Mouse (Mus musculus): ENCODE measurements at regions not wholly inside any gene's neighbourhood (a gene's known extent, or its start where the extent isn't known, plus 50 kb on each side); places are given as distances from the start of the nearest gene placed in this dataset.

DNA sequence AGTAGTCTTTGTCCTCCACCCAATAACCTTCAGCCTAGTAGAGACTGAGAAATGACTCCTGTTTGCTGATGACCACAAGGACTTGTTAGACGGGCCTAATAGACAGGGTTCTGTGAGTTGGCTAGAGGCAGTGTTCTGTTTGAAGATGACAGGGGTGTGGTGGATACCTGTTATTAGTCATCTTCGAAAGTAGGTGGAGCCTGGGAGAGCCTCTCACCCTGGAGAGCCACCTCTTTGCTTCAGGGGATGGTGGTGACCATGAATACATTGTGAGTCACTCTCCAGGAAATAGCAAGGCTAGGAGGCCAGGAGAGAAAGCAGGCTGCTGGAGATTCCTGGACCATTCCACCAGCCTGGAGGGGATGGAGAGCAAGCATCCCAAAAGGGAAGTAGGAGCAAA is 160.6 kb upstream of the Cpeb2 start:
- H3K4me3 ChIP-seq, result no peak overlapping the region
- H3K27me3 ChIP-seq (ENCODE audit: control insufficient read depth, insufficient read depth, low read length), result no peaks in the 10 kb centered on the region
- no peaks in the 10 kb centered on the region for H3K36me3 ChIP-seq (ENCODE audit: control insufficient read depth, insufficient read depth, low read length)
- no peak overlapping the region for H3K9ac ChIP-seq (ENCODE audit: low read depth, low read length)
- intact Hi-C loops (cut with DNase I), result no loop called here
- H3K4me1 ChIP-seq (ENCODE audit: control insufficient read depth, insufficient read depth, low read length), result no peaks in the 10 kb centered on the region
- no peaks in the 10 kb centered on the region for H3K79me2 ChIP-seq (replicated peaks; ENCODE audit: control insufficient read depth, insufficient read depth, low read length)
- no peak overlapping the region for H3K27ac ChIP-seq
- 75% methylated on average over 2 of the region's 2 CpGs for WGBS
- TF ChIP-seq CTCF (IDR thresholded peaks at IDR 0.05) (no peak), POLR2A (IDR thresholded peaks at IDR 0.05; ENCODE audit: insufficient read depth, low read depth, low read length) (no peak), EP300 (IDR thresholded peaks at IDR 0.05; ENCODE audit: insufficient read depth, low read depth, low read length) (no peak)
- DNase-seq, result no peak

DNA sequence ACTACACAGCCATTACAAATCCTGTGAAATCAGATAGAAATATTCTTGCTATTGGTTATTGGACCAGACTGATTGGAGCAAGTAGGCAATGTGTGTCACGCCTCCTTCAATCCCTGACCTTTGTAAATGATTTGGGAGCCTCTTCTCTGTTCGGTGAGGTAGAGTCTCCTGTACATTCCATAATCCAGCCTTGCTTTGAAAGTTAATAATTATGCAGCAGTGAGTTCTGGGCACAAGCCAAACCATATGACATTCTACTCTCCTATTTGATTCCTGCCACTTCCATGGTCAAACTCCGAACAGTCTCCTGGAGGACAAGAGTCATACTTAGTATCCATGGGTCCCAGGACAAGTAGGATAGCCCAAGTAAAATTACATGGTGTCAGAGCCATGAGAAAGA is 158.4 kb upstream of the Cpeb2 start:
- TF ChIP-seq POLR2A (IDR thresholded peaks at IDR 0.05; ENCODE audit: insufficient read depth, low read depth, low read length) (no peak), EP300 (IDR thresholded peaks at IDR 0.05; ENCODE audit: insufficient read depth, low read depth, low read length) (no peak), CTCF (IDR thresholded peaks at IDR 0.05) (no peak)
- no peaks in the 10 kb centered on the region for H3K4me1 ChIP-seq (ENCODE audit: control insufficient read depth, insufficient read depth, low read length)
- no peak for DNase-seq
- H3K79me2 ChIP-seq (replicated peaks; ENCODE audit: control insufficient read depth, insufficient read depth, low read length), result no peaks in the 10 kb centered on the region
- WGBS, result 87% methylated on average over 3 of the region's 3 CpGs
- H3K4me3 ChIP-seq, result no peak overlapping the region
- H3K9ac ChIP-seq (ENCODE audit: low read depth, low read length), result no peak overlapping the region
- H3K36me3 ChIP-seq (ENCODE audit: control insufficient read depth, insufficient read depth, low read length), result no peaks in the 10 kb centered on the region
- no peak overlapping the region for H3K27ac ChIP-seq
- no peaks in the 10 kb centered on the region for H3K27me3 ChIP-seq (ENCODE audit: control insufficient read depth, insufficient read depth, low read length)
- intact Hi-C loops (cut with DNase I), result no loop called here

DNA sequence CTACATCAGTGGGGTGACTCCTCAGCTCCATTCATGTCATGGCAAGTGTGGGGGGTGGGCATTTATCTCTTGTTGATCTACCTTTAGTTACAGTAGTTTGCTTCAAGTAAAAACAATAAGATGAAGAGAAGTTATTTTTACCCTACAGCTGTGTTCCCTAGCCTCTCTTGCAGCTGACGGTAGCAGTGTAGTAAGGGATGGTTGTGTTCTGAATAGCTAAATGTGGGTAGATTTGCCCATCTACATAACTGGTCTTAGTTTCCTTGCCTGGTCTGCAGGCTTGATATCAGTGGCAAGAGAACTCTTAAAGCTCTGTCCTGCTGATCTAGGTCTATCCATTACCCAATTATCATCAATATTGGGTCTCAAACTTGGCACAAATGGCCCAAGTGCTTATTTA is 152.7 kb upstream of the Cpeb2 start:
- Histone ChIP-seq H3K79me2 (replicated peaks; ENCODE audit: control insufficient read depth, insufficient read depth, low read length) (no peaks in the 10 kb centered on the region), H3K27me3 (ENCODE audit: control insufficient read depth, insufficient read depth, low read length) (no peaks in the 10 kb centered on the region), H3K9ac (ENCODE audit: low read depth, low read length) (no peak overlapping the region), H3K27ac (no peak overlapping the region), H3K4me3 (no peak overlapping the region), H3K4me1 (ENCODE audit: control insufficient read depth, insufficient read depth, low read length) (no peaks in the 10 kb centered on the region; the same call in 1 of the 2 replicates), H3K36me3 (ENCODE audit: control insufficient read depth, insufficient read depth, low read length) (no peaks in the 10 kb centered on the region)
- intact Hi-C loops (cut with DNase I), result loop anchor here (2.0 kb wide), 1 partner anchor 25 kb away; no protein-coding TSS in a partner anchor
- TF ChIP-seq EP300 (IDR thresholded peaks at IDR 0.05; ENCODE audit: insufficient read depth, low read depth, low read length), result no peak
- TF ChIP-seq CTCF (IDR thresholded peaks at IDR 0.05), result no peak
- TF ChIP-seq POLR2A (IDR thresholded peaks at IDR 0.05; ENCODE audit: insufficient read depth, low read depth, low read length), result no peak
- WGBS, result 81% methylated on average over 1 of the region's 1 CpGs
- DNase-seq, result no peak

- H3K9ac ChIP-seq (ENCODE audit: low read depth, low read length), result no peak overlapping the region
- intact Hi-C loops (cut with DNase I), result loop anchor here (2.0 kb wide), 1 partner anchor 27 kb away; no protein-coding TSS in a partner anchor
- H3K4me3 ChIP-seq, result no peak overlapping the region
- no peaks in the 10 kb centered on the region for H3K36me3 ChIP-seq (ENCODE audit: control insufficient read depth, insufficient read depth, low read length)
- H3K27me3 ChIP-seq (ENCODE audit: control insufficient read depth, insufficient read depth, low read length), result no peaks in the 10 kb centered on the region
- H3K4me1 ChIP-seq (ENCODE audit: control insufficient read depth, insufficient read depth, low read length), result no peaks in the 10 kb centered on the region; the same call in 1 of the 2 replicates
- H3K27ac ChIP-seq, result no peak overlapping the region
- 35% methylated on average over 11 of the region's 11 CpGs for WGBS
- TF ChIP-seq POLR2A (IDR thresholded peaks at IDR 0.05; ENCODE audit: insufficient read depth, low read depth, low read length) (no peak), CTCF (IDR thresholded peaks at IDR 0.05) (no peak), EP300 (IDR thresholded peaks at IDR 0.05; ENCODE audit: insufficient read depth, low read depth, low read length) (no peak)
- no peak for DNase-seq
- H3K79me2 ChIP-seq (replicated peaks; ENCODE audit: control insufficient read depth, insufficient read depth, low read length), result no peaks in the 10 kb centered on the region
Observed at GRCm38 (mm10) chr5:43081561-43082534, 151.1 kb upstream of the Cpeb2 start.

DNA sequence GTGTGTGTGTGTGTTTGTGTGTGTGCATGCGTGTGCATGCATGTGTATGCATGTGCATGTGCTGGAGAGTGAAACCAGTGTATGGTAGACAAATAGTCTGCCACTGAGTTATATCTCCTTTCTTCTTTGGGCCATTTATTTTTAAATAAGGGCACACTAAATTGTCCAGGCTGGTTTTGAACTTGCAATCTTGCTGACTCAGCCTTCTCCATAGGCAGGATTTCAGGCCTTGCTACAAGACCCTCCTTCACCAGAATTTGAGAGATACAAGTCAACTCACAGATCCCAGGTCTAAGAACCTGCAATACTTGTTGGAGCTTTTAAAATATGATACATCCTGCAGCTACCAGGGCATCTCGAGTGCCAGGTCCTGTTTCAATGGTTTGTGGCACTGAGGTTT is 145.9 kb upstream of the Cpeb2 start:
- no peaks in the 10 kb centered on the region for H3K79me2 ChIP-seq (replicated peaks; ENCODE audit: control insufficient read depth, insufficient read depth, low read length)
- no peak overlapping the region for H3K4me3 ChIP-seq
- H3K27ac ChIP-seq, result no peak overlapping the region
- peaks cover 5% of the 10 kb centered on the region; the same call in 1 of the 2 replicates for H3K36me3 ChIP-seq (ENCODE audit: control insufficient read depth, insufficient read depth, low read length)
- intact Hi-C loops (cut with DNase I), result no loop called here
- no peaks in the 10 kb centered on the region for H3K27me3 ChIP-seq (ENCODE audit: control insufficient read depth, insufficient read depth, low read length)
- TF ChIP-seq POLR2A (IDR thresholded peaks at IDR 0.05; ENCODE audit: insufficient read depth, low read depth, low read length) (no peak), CTCF (IDR thresholded peaks at IDR 0.05) (no peak), EP300 (IDR thresholded peaks at IDR 0.05; ENCODE audit: insufficient read depth, low read depth, low read length) (no peak)
- DNase-seq, result no peak
- 82% methylated on average over 2 of the region's 2 CpGs for WGBS
- H3K9ac ChIP-seq (ENCODE audit: low read depth, low read length), result no peak overlapping the region
- H3K4me1 ChIP-seq (ENCODE audit: control insufficient read depth, insufficient read depth, low read length), result peaks cover 3% of the 10 kb centered on the region; the same call in 1 of the 2 replicates

DNA sequence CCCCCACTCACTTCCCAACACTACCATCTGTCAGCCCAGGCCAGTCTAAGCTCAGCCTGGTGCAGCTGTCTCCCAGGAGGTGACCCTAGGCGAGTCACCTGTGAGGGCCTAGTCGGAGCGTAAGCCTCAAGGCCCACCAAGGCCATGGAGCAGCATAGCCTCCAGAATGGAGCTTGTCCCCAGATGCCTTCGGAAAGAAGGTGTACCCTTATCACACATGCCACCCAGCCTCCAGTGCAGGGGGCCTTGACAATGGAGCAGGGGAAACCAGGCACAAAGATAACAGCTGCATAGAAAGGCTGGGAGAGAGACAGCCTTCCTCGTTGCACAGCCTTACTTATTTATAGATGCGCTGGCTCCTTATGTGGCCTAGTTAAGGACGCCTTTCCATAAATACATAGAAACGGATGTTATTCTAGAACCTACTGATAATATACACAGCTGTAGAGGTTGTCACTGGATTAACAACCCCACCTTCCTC is 145.0 kb upstream of the Cpeb2 start:
- no peak for TF ChIP-seq CTCF (IDR thresholded peaks at IDR 0.05)
- TF ChIP-seq EP300 (IDR thresholded peaks at IDR 0.05; ENCODE audit: insufficient read depth, low read depth, low read length), result no peak
- no peak for TF ChIP-seq POLR2A (IDR thresholded peaks at IDR 0.05; ENCODE audit: insufficient read depth, low read depth, low read length)
- 0 out of 2 replicates have a peak overlapping the region, but pooled peaks have one; percentile 43 for H3K9ac ChIP-seq (ENCODE audit: low read depth, low read length)
- 30% methylated on average over 8 of the region's 8 CpGs for WGBS
- peak; percentile 16 to 33 for DNase-seq
- no peak overlapping the region for H3K4me3 ChIP-seq
- intact Hi-C loops (cut with DNase I), result no loop called here
- H3K27ac ChIP-seq, result peak overlapping the region; percentile 29
- no peaks in the 10 kb centered on the region for H3K27me3 ChIP-seq (ENCODE audit: control insufficient read depth, insufficient read depth, low read length)
- H3K79me2 ChIP-seq (replicated peaks; ENCODE audit: control insufficient read depth, insufficient read depth, low read length), result no peaks in the 10 kb centered on the region
- peaks cover 3% of the 10 kb centered on the region; the same call in 1 of the 2 replicates for H3K4me1 ChIP-seq (ENCODE audit: control insufficient read depth, insufficient read depth, low read length)
- peaks cover 5% of the 10 kb centered on the region; the same call in 1 of the 2 replicates for H3K36me3 ChIP-seq (ENCODE audit: control insufficient read depth, insufficient read depth, low read length)
